Mouse (Mus musculus): ENCODE measurements around the gene Guca1b. TPM values are rescaled to one million over a fixed set of nuclear protein-coding genes. Genes with fewer than 3 reads are reported as not detected.
A peak's percentile ranks its signal among the peaks of the same experiment; 100 is the strongest.

Gene Guca1b
- polyA plus RNA-seq, 1 experiment from 2014 or later: 0.37 TPM

DNA sequence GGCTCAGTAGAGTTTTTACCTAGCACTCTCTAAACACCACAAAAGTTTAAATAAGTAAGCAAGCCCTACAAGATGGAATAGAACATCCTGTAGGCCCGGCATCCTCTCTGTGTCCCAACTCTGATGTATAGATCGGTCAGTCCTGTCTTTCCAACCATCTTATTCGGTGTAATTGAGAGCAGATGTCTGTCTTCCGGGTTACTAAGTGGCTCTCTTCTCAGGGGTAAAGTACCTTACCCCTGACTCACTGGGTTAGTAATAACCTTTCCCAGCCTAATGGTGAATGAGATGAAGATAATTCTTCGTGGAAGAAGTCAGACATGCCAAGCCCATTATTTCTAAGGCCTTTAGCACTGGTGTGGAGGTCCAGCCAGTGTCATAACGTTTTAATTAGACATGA lies 11.2 kb upstream of the Guca1b start:
- H3K4me1 ChIP-seq (replicated peaks; ENCODE audit: control insufficient read depth, insufficient read depth, low read length): peaks cover 5% of the 10 kb centered on the region; the same call in 1 of the 2 replicates
- H3K9me3 ChIP-seq (ENCODE audit: control insufficient read depth, low read length): no peaks in the 10 kb centered on the region
- no peak for ATAC-seq (replicated peaks; ENCODE audit: low FRiP score, low TSS enrichment, low read depth)
- H3K27me3 ChIP-seq (replicated peaks; ENCODE audit: control insufficient read depth, insufficient read depth, low read length): no peaks in the 10 kb centered on the region
- no peak overlapping the region for H3K4me2 ChIP-seq (ENCODE audit: low read length)
- no peak overlapping the region for H3K9ac ChIP-seq (ENCODE audit: low read length)
- whole genome bisulfite sequencing: 87% methylated on average over 6 of the region's 6 CpGs
- peaks cover 67% of the 10 kb centered on the region for H3K36me3 ChIP-seq (ENCODE audit: control insufficient read depth, insufficient read depth, low read length)
- no peak for DNase-seq (ENCODE audit: low spot score)
- H3K27ac ChIP-seq (ENCODE audit: low read depth): no peak overlapping the region
- no peak overlapping the region for H3K4me3 ChIP-seq (ENCODE audit: low read depth, low read length)

DNA sequence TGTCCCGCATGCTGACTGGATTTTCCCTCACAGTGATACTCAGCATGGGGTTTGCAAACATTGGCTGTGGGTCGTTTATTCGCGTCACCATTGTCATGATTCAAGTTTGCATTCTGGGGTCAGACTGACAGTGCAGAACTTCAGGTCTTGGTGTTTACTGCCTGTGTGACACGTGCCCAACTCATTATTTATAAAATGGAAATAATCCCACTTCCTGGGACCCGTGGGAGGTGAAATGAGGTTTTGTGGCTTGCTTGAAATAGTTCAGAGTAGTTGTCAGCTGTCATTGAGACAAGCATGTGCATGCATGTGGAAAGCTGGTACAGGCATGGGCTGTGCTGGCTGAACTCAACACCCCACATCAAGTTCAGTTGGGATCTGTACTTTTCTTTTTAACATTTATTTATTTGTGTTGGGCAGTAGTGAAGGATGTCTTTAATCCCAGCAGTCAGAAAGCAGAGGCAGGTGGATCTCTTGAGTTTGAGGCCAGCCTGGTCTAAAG lies 8.4 kb upstream of the Guca1b start:
- H3K4me3 ChIP-seq (ENCODE audit: low read depth, low read length): no peak overlapping the region
- peaks cover 95% of the 10 kb centered on the region for H3K36me3 ChIP-seq (ENCODE audit: control insufficient read depth, insufficient read depth, low read length)
- H3K4me2 ChIP-seq (ENCODE audit: low read length): no peak overlapping the region
- no peaks in the 10 kb centered on the region for H3K4me1 ChIP-seq (replicated peaks; ENCODE audit: control insufficient read depth, insufficient read depth, low read length)
- no peak overlapping the region for H3K27ac ChIP-seq (ENCODE audit: low read depth)
- no peaks in the 10 kb centered on the region for H3K27me3 ChIP-seq (replicated peaks; ENCODE audit: control insufficient read depth, insufficient read depth, low read length)
- H3K9me3 ChIP-seq (ENCODE audit: control insufficient read depth, low read length): no peaks in the 10 kb centered on the region
- ATAC-seq (replicated peaks; ENCODE audit: low FRiP score, low TSS enrichment, low read depth) (no peak), DNase-seq (ENCODE audit: low spot score) (no peak)
- no peak overlapping the region for H3K9ac ChIP-seq (ENCODE audit: low read length)
- 89% methylated on average over 6 of the region's 6 CpGs for WGBS

DNA sequence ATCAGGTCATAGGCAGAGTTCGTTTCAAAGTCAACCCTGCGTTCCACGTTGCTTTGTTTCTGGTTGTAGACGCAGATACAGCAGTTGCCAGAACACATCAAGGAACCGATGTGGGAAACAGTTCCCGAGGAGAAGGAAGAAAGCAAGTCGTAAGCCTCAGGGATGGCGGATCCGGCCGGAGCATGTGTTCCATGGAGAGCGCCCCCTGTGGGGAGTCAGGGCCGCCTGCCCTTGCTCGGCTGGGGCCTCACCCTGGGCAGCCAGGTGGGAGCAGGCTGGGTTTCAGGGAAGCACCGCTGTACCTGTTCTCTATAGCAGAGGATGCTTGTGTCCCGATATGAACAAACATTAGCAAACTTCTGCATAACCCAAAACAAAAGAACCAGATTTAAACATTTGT lies 7.1 kb upstream of the Guca1b start:
- WGBS: 82% methylated on average over 15 of the region's 15 CpGs
- no peaks in the 10 kb centered on the region for H3K9me3 ChIP-seq (ENCODE audit: control insufficient read depth, low read length)
- no peak for DNase-seq (ENCODE audit: low spot score)
- H3K4me2 ChIP-seq (ENCODE audit: low read length): no peak overlapping the region
- H3K4me3 ChIP-seq (ENCODE audit: low read depth, low read length): no peak overlapping the region
- ATAC-seq (replicated peaks; ENCODE audit: low FRiP score, low TSS enrichment, low read depth): no peak
- H3K4me1 ChIP-seq (replicated peaks; ENCODE audit: control insufficient read depth, insufficient read depth, low read length): no peaks in the 10 kb centered on the region
- H3K27me3 ChIP-seq (replicated peaks; ENCODE audit: control insufficient read depth, insufficient read depth, low read length): no peaks in the 10 kb centered on the region
- peaks cover 86% of the 10 kb centered on the region for H3K36me3 ChIP-seq (ENCODE audit: control insufficient read depth, insufficient read depth, low read length)
- no peak overlapping the region for H3K9ac ChIP-seq (ENCODE audit: low read length)
- no peak overlapping the region for H3K27ac ChIP-seq (ENCODE audit: low read depth)

DNA sequence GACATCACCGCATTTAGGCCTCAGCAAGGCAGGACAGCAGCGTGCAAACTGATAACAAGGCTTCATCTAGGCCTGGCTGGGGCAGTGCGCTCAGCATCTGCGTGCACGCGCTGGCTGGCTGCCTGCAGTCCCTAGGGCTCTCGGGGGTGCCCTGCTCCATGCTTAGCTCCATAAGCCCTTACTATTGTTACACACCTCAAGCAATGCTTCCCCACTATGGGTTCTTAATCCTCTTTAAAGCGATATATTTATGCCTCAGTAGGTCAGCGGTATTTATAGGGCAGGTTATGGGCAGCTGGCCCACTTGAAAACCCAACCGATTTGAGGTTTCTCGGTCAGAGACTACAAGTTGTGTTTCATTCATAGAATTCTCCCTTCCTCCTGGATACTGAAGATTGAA lies 3.3 kb upstream of the Guca1b start:
- Histone ChIP-seq H3K4me1 (replicated peaks; ENCODE audit: control insufficient read depth, insufficient read depth, low read length) (no peaks in the 10 kb centered on the region), H3K27me3 (replicated peaks; ENCODE audit: control insufficient read depth, insufficient read depth, low read length) (no peaks in the 10 kb centered on the region), H3K27ac (ENCODE audit: low read depth) (no peak overlapping the region), H3K36me3 (ENCODE audit: control insufficient read depth, insufficient read depth, low read length) (peaks cover 50% of the 10 kb centered on the region), H3K9ac (ENCODE audit: low read length) (no peak overlapping the region), H3K9me3 (ENCODE audit: control insufficient read depth, low read length) (0 out of 2 replicates have a peak, but pooled peaks cover 4% of the 10 kb centered on the region), H3K4me3 (ENCODE audit: low read depth, low read length) (no peak overlapping the region), H3K4me2 (ENCODE audit: low read length) (no peak overlapping the region)
- no peak for ATAC-seq (replicated peaks; ENCODE audit: low FRiP score, low TSS enrichment, low read depth)
- no peak for DNase-seq (ENCODE audit: low spot score)
- WGBS: 87% methylated on average over 11 of the region's 11 CpGs

DNA sequence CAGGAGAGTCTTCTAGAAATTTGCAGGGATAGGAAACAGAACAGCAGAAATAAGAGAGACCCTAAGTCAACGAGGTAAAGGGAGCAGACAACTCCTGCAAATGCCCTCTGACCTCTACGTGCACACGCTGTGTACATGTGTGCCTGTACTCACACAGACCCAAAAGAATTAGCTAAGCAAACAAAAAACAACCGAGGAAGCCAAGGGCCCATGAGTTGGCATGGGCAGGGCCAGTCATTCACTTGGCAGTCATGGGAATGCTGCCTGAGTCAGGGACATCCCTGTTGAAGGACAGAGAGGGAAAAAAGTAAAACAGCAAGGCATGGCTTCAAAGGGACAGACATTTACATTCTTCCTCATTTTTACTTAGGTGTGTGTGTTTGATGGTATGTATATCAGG lies 1.9 kb upstream of the Guca1b start:
- DNase-seq (ENCODE audit: low spot score) (no peak), ATAC-seq (replicated peaks; ENCODE audit: low FRiP score, low TSS enrichment, low read depth) (no peak)
- H3K9me3 ChIP-seq (ENCODE audit: control insufficient read depth, low read length): 0 out of 2 replicates have a peak, but pooled peaks cover 4% of the 10 kb centered on the region
- no peak overlapping the region for H3K27ac ChIP-seq (ENCODE audit: low read depth)
- H3K36me3 ChIP-seq (ENCODE audit: control insufficient read depth, insufficient read depth, low read length): peaks cover 36% of the 10 kb centered on the region
- H3K4me1 ChIP-seq (replicated peaks; ENCODE audit: control insufficient read depth, insufficient read depth, low read length): no peaks in the 10 kb centered on the region
- 82% methylated on average over 4 of the region's 4 CpGs for WGBS
- no peak overlapping the region for H3K9ac ChIP-seq (ENCODE audit: low read length)
- no peak overlapping the region for H3K4me3 ChIP-seq (ENCODE audit: low read depth, low read length)
- no peak overlapping the region for H3K4me2 ChIP-seq (ENCODE audit: low read length)
- H3K27me3 ChIP-seq (replicated peaks; ENCODE audit: control insufficient read depth, insufficient read depth, low read length): no peaks in the 10 kb centered on the region

DNA sequence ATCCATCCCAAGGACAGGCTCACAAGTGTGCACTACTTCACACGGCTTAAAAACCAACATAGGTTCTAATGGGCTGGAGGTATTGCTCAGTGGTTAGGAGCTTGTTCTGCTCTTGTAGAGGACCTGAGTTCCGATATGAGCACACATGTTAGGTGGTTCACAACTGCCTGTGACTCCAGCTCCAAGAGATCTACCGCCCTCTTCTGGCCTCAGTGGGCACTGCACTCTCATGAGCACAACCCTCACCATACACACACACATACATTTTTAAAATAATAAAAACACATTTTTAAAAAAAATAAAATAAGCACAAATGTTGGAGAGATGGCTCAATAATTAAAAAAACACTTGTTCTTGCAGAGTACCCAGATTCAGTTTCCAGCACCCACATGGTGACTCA lies 1.1 kb upstream of the Guca1b start:
- no peaks in the 10 kb centered on the region for H3K4me1 ChIP-seq (replicated peaks; ENCODE audit: control insufficient read depth, insufficient read depth, low read length)
- no peaks in the 10 kb centered on the region for H3K27me3 ChIP-seq (replicated peaks; ENCODE audit: control insufficient read depth, insufficient read depth, low read length)
- H3K27ac ChIP-seq (ENCODE audit: low read depth): no peak overlapping the region
- ATAC-seq (replicated peaks; ENCODE audit: low FRiP score, low TSS enrichment, low read depth): no peak
- H3K9me3 ChIP-seq (ENCODE audit: control insufficient read depth, low read length): 0 out of 2 replicates have a peak, but pooled peaks cover 4% of the 10 kb centered on the region
- H3K4me2 ChIP-seq (ENCODE audit: low read length): no peak overlapping the region
- H3K36me3 ChIP-seq (ENCODE audit: control insufficient read depth, insufficient read depth, low read length): peaks cover 30% of the 10 kb centered on the region
- WGBS: 86% methylated on average over 3 of the region's 3 CpGs
- no peak for DNase-seq (ENCODE audit: low spot score)
- H3K9ac ChIP-seq (ENCODE audit: low read length): no peak overlapping the region
- H3K4me3 ChIP-seq (ENCODE audit: low read depth, low read length): no peak overlapping the region

DNA sequence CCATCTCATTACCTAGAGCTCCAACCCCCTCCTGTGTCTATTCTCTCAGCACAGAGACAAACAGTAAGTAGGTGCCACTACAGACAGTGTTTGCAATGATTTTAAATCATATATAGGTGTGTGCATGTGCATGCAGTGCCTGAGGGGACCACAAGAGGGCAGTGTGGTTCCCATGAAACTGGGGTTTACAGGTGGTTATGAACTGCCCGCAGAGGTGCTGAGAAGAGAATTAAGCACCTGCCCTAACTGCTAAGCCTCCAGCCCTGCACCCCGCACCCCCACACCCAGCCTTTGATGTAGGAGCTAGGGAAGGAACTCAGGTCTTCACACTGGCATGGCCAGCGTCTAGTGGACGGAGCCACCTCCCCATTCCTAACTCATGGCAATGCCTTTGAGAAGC lies 1.5 kb downstream of the Guca1b start:
- Histone ChIP-seq H3K9ac (ENCODE audit: low read length) (no peak overlapping the region), H3K27ac (ENCODE audit: low read depth) (no peak overlapping the region), H3K4me2 (ENCODE audit: low read length) (no peak overlapping the region), H3K4me3 (ENCODE audit: low read depth, low read length) (no peak overlapping the region), H3K4me1 (replicated peaks; ENCODE audit: control insufficient read depth, insufficient read depth, low read length) (no peaks in the 10 kb centered on the region), H3K36me3 (ENCODE audit: control insufficient read depth, insufficient read depth, low read length) (peaks cover 4% of the 10 kb centered on the region; the same call in 1 of the 2 replicates), H3K27me3 (replicated peaks; ENCODE audit: control insufficient read depth, insufficient read depth, low read length) (no peaks in the 10 kb centered on the region), H3K9me3 (ENCODE audit: control insufficient read depth, low read length) (0 out of 2 replicates have a peak, but pooled peaks cover 4% of the 10 kb centered on the region)
- 64% methylated on average over 4 of the region's 4 CpGs for WGBS
- ATAC-seq (replicated peaks; ENCODE audit: low FRiP score, low TSS enrichment, low read depth) (no peak), DNase-seq (ENCODE audit: low spot score) (peak; percentile 74)

DNA sequence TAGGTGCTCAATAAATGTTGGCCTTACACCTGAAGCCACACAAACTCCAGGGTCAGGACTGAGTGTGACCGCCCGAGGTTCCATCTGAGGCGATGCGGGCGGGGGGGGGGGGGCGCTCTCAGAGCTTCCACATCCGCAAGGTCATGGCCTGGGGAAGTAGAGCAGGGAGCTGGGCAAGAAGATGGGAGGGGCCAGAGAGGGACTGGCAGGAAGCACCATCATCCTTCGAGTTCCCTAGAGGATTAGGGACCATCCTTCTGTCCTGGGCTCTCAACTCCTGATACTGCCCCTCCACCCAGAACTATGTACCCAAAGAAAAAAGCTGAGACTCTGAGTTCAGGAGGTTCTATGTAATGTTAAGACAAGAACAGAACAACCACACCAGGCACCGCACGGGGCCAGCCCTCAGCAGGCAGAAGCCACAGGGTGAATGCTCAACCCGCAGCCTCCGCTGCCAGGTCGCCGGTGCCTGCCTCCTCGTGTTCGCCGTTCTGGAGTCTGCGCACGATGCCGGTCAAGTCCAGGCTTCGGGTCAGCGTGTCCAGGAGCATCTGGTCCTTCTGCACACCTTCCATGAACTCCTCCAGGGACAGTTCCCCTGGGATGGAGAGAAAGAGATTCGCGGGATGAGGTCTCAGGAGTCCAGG lies 9.2 kb downstream of the Guca1b start:
- H3K36me3 ChIP-seq (ENCODE audit: control insufficient read depth, insufficient read depth, low read length): no peaks in the 10 kb centered on the region
- no peak overlapping the region for H3K9ac ChIP-seq (ENCODE audit: low read length)
- no peak overlapping the region for H3K27ac ChIP-seq (ENCODE audit: low read depth)
- H3K4me3 ChIP-seq (ENCODE audit: low read depth, low read length): peak overlapping the region; percentile 26; the same call in 1 of the 2 replicates
- H3K27me3 ChIP-seq (replicated peaks; ENCODE audit: control insufficient read depth, insufficient read depth, low read length): peaks cover 11% of the 10 kb centered on the region
- no peaks in the 10 kb centered on the region for H3K9me3 ChIP-seq (ENCODE audit: control insufficient read depth, low read length)
- ATAC-seq (replicated peaks; ENCODE audit: low FRiP score, low TSS enrichment, low read depth) (0 out of 2 replicates have a peak, but pooled peaks have one; percentile 24), DNase-seq (ENCODE audit: low spot score) (no peak)
- H3K4me2 ChIP-seq (ENCODE audit: low read length): peak overlapping the region; percentile 45
- WGBS: 25% methylated on average over 23 of the region's 24 CpGs
- H3K4me1 ChIP-seq (replicated peaks; ENCODE audit: control insufficient read depth, insufficient read depth, low read length): no peaks in the 10 kb centered on the region

DNA sequence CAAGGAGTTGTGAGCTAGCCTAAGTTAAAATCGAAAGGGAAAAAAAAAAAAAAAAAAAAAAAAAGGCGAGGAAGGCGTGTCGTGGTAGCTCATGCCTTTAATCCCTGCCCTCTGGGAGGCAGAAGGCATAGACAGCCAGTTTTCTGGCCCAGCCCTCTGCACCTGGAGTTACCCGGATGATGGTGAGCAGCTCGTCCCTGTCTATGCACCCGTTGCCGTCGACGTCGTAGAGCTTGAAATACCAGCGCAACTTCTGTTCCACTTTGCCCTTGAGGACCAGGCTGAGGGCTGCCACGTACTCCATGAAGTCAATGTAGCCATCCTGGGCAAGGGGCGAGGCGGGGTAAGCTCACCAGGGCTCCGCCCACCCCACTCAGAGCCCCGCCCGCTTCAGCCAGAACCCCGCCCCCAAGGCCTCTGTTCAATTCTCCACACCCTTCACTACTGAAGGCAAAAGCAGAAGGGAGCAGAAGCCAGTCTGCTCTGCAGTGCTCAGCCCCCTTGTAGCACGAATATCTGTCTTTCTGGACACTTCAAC lies 10.3 kb downstream of the Guca1b start:
- Histone ChIP-seq H3K27me3 (replicated peaks; ENCODE audit: control insufficient read depth, insufficient read depth, low read length) (peaks cover 11% of the 10 kb centered on the region), H3K9me3 (ENCODE audit: control insufficient read depth, low read length) (no peaks in the 10 kb centered on the region), H3K27ac (ENCODE audit: low read depth) (no peak overlapping the region), H3K36me3 (ENCODE audit: control insufficient read depth, insufficient read depth, low read length) (no peaks in the 10 kb centered on the region), H3K4me3 (ENCODE audit: low read depth, low read length) (peak overlapping the region; percentile 26), H3K4me2 (ENCODE audit: low read length) (peak overlapping the region; percentile 45), H3K4me1 (replicated peaks; ENCODE audit: control insufficient read depth, insufficient read depth, low read length) (no peaks in the 10 kb centered on the region), H3K9ac (ENCODE audit: low read length) (no peak overlapping the region)
- 4% methylated on average over 20 of the region's 20 CpGs for WGBS
- peak; percentile 76 for ATAC-seq (replicated peaks; ENCODE audit: low FRiP score, low TSS enrichment, low read depth)
- DNase-seq (ENCODE audit: low spot score): peak; percentile 82
